Mouse (Mus musculus) midbrain, embryonic 15.5 days (tissue): ENCODE measurements around the gene Mtmr11. TPM values are rescaled to one million over a fixed set of nuclear protein-coding genes. Genes with fewer than 3 reads are reported as not detected.
"Not testable (repeated sequence)": the region's sequence is repeated elsewhere in the genome, so short reads cannot be mapped to it uniquely, and the experiment has no call there.

Source experiments
- ATAC-seq: fragments of 200-750 bp; cut with Nextera tagmentation; replicated peaks from 2 replicates; pipeline ENCODE4 v1.8.0; 2017; ENCODE audit warnings: moderate TSS enrichment
- H3K27ac ChIP-seq: fragments of 300-500 bp; sonication (generic); 2 replicates; pipeline ENCODE4 v1.5.1; 2015; ENCODE audit warnings: mild to moderate bottlenecking, inconsistent platforms
- H3K27me3 ChIP-seq: fragments of 300-500 bp; sonication (generic); replicated peaks from 2 replicates; pipeline ENCODE4 v1.6.1; 2015; ENCODE audit warnings: inconsistent platforms
- H3K36me3 ChIP-seq: fragments of 300-500 bp; sonication (generic); replicated peaks from 2 replicates; pipeline ENCODE4 v1.6.1; 2015; ENCODE audit warnings: inconsistent platforms
- H3K4me1 ChIP-seq: fragments of 300-500 bp; sonication (generic); 2 replicates; pipeline ENCODE4 v1.6.1; 2015; ENCODE audit warnings: inconsistent platforms
- H3K4me2 ChIP-seq: fragments of 300-500 bp; sonication (generic); 2 replicates; pipeline ENCODE4 v1.6.1; 2015; ENCODE audit warnings: inconsistent platforms, mild to moderate bottlenecking, moderate library complexity
- H3K4me3 ChIP-seq: fragments of 300-500 bp; sonication (generic); 2 replicates; pipeline ENCODE4 v1.5.1; 2015; ENCODE audit warnings: mild to moderate bottlenecking, inconsistent platforms
- H3K9ac ChIP-seq: fragments of 300-500 bp; sonication (generic); 2 replicates; pipeline ENCODE4 v1.6.1; 2015; ENCODE audit warnings: mild to moderate bottlenecking, inconsistent platforms
- H3K9me3 ChIP-seq: fragments of 300-500 bp; sonication (generic); 2 replicates; pipeline ENCODE4 v1.6.1; 2016; ENCODE audit warnings: inconsistent platforms
- WGBS: fragments of 180-500 bp; shearing (Covaris S2); methylation state at CpG from one replicate; pipeline ENCODE4 v1.1.7; 2015; ENCODE audit warnings: mixed read lengths; 5-methylcytosine and 5-hydroxymethylcytosine counted together
- polyA plus RNA-seq: library from polyadenylated mRNA; unstranded; fragments of >200 nt; fragmentation: Nextera tagmentation; extraction: Ambion mirVana; gene quantifications from 2 replicates; pipeline ENCODE4 v1.2.1, GENCODE M21; 2015

The Mtmr11 gene
- polyA plus RNA-seq, 1 experiment from 2014 or later = 14.1 TPM

DNA sequence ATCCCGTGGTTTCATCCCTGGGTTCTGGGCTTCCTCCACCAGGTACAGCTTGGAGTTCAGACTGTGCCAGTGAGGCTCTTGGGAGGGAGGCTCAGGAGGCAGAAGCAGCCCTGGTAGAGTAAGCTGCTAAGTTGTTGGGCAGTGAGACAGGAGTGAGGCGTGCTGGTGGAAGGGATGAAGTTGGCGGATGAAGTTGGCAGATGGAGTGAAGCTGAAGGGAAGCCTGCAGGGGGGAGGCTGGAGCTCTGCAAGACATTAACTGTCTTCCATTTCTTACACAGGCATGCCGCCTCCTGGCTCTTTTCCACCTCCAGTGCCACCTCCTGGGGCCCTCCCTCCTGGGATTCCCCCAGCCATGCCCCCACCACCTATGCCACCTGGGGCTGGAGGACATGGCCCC lies 12.2 kb downstream of the Mtmr11 start:
- 0 out of 2 replicates have a peak overlapping the region, but pooled peaks have one; percentile 1 for H3K4me2 ChIP-seq
- not testable (repeated sequence) for H3K4me3 ChIP-seq

DNA sequence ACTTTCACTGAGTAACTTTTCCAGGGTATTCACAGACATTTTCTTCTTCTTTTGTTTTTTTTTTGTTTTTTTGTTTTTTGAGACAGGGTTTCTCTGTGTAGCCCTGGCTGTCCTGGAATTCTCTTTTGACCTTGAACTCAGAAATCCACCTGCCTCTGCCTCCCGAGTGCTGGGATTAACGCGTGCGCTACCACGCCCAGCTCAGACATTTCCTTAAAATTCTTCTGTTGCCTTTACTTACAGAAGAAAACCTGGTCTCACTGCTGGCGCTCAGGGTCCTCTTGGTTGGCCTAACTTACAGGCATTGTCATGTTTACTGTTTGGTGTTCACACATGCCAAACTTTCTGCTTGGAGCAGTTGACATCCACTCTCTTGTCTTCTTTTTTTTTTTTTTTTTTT lies 13.4 kb downstream of the Mtmr11 start:
- no peak for ATAC-seq
- Histone ChIP-seq H3K36me3 (peaks cover 28% of the 10 kb centered on the region; the same call in 1 of the 2 replicates), H3K4me3 (no peak overlapping the region), H3K9ac (no peak overlapping the region), H3K27me3 (no peaks in the 10 kb centered on the region), H3K27ac (no peak overlapping the region), H3K4me1 (peaks cover 44% of the 10 kb centered on the region), H3K4me2 (no peak overlapping the region), H3K9me3 (no peaks in the 10 kb centered on the region)
- WGBS = 94% methylated on average over 6 of the region's 6 CpGs

More for the DNA sequence above, 12.2 kb downstream of the Mtmr11 start:
- H3K27ac ChIP-seq, ATAC-seq, H3K9me3 ChIP-seq, H3K27me3 ChIP-seq, H3K9ac ChIP-seq: not testable (repeated sequence)
- Histone ChIP-seq H3K36me3 (peaks cover 28% of the 10 kb centered on the region; the same call in 1 of the 2 replicates), H3K4me1 (peaks cover 44% of the 10 kb centered on the region)
- WGBS = 75% methylated on average over 4 of the region's 4 CpGs

DNA sequence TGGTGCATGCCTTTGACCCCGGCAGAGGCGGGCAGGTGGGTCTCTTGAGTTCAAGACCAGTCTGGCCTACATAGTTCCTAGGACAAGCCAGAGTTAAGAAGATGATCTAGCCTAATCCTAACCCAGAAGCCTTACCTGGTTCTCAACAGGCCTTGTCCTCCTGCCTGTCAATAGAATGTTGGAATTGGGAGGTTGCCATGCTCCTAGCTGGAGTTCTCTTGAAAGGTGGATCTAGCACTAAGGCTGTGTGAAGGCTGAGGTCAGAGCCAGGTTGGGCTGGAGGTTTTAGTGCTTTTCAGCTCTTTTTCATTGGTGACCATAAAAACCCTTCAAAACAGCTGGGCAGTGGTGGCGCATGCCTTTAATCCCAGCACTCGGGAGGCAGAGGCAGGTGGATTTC lies 16.6 kb downstream of the Mtmr11 start:
- no peaks in the 10 kb centered on the region for H3K9me3 ChIP-seq
- 93% methylated on average over 4 of the region's 4 CpGs for WGBS
- H3K36me3 ChIP-seq = peaks cover 28% of the 10 kb centered on the region; the same call in 1 of the 2 replicates

DNA sequence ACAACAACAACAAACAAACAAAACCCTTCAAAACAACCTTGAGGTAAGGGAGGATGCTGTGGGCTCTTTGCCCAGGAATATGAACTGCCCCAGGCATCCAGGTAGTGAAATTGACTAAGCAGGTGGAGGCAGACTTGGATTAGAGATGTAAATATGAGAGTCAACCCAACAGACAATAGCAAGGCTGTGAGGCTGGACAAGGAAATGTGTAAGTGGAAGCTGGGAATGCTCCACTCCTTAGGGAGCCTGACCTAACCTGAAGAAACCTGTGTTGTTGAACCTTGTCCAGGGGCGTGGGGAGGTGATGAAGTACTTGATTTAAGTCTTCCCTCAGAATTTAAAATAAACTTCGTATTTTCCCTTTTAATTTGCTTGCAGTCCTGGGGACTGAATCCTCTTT lies 17.1 kb downstream of the Mtmr11 start:
- Histone ChIP-seq H3K9ac (no peak overlapping the region), H3K27me3 (no peaks in the 10 kb centered on the region), H3K4me2 (no peak overlapping the region), H3K36me3 (peaks cover 28% of the 10 kb centered on the region; the same call in 1 of the 2 replicates), H3K4me3 (no peak overlapping the region), H3K9me3 (no peaks in the 10 kb centered on the region), H3K27ac (no peak overlapping the region), H3K4me1 (peaks cover 42% of the 10 kb centered on the region)
- ATAC-seq = no peak
- 84% methylated on average over 2 of the region's 2 CpGs for WGBS

More for the DNA sequence above, 16.6 kb downstream of the Mtmr11 start:
- no peak overlapping the region for H3K27ac ChIP-seq
- ATAC-seq = no peak
- H3K4me1 ChIP-seq = peaks cover 42% of the 10 kb centered on the region
- H3K4me2 ChIP-seq = no peak overlapping the region
- no peak overlapping the region for H3K9ac ChIP-seq
- no peaks in the 10 kb centered on the region for H3K27me3 ChIP-seq
- H3K4me3 ChIP-seq = no peak overlapping the region

DNA sequence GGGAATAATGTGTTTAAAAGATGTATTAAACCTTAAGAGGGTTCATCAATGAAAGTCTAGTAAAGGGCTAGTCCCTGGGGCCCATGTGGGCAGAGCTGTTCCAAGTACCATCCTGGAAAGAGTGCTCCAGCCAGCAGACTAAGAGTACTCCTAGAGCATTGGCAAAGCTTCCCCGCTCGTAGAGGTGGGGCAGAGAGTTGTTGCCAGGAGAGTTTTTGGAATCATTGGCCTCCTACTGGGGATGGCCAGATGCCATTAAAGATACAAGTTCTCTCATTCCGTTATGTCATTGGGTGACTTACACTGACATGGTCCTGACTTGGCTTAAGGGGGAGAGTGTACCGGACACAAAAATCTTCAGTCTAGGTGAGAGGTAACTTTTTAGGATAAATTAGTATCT lies 17.7 kb downstream of the Mtmr11 start:
- peaks cover 26% of the 10 kb centered on the region; the same call in 1 of the 2 replicates for H3K36me3 ChIP-seq
- 66% methylated on average over 4 of the region's 4 CpGs for WGBS
- H3K4me1 ChIP-seq = peaks cover 36% of the 10 kb centered on the region
- H3K27ac ChIP-seq = no peak overlapping the region
- H3K9ac ChIP-seq = no peak overlapping the region
- no peak overlapping the region for H3K4me3 ChIP-seq
- no peak overlapping the region for H3K4me2 ChIP-seq
- H3K9me3 ChIP-seq = no peaks in the 10 kb centered on the region
- no peak for ATAC-seq
- H3K27me3 ChIP-seq = no peaks in the 10 kb centered on the region

DNA sequence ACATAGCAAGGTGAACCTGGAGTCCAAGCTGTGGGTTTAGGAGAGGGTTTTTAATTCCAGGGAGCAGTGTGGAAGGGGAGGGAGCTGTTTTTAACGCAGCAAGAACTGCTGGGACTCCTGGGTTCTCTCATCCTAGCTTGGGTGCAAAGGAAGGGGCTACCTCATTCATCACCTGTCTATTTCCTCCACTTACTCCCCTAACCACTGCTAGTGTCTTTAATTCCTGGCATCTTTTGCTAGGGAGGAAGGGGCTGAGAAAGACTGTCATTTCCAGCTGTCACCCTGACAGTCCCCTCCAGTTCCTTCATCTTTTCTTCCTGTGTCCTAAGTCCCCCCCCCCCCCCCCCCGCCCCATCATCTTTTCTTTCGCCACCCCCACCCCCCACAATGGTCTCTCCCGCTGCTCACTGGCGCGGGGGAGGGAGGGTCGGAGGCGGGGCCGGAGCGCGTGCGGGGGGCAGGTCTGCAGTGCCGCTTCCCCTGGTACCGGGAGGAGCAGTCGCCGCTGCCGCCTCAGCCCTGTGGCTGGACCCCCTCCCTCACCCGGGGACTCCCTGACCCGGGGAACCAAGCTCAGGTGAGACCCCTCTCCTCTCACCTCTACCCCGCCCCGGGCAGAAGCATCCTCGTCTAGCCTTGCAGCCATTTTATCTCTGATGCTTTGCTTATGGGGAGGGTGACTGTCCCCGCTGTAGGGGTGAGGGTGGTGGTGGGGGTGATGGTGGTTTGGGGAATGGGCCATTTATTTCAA lies 19.1 kb downstream of the Mtmr11 start, which contains the start of gene Sv2a:
TSS of gene Sv2a (plus strand) at position 425 of the 751 bp plus-strand sequence.
- under 1% methylated on average over 16 of the region's 23 CpGs for WGBS
- Histone ChIP-seq H3K4me2 (peak within 1 kb of the TSS; percentile 70), H3K27ac (peak within 1 kb of the TSS; percentile 84), H3K4me1 (peaks cover 36% of the 10 kb centered on the region), H3K9ac (peak within 1 kb of the TSS; percentile 84), H3K36me3 (peaks cover 25% of the 10 kb centered on the region; the same call in 1 of the 2 replicates), H3K4me3 (peak within 1 kb of the TSS; percentile 57), H3K27me3 (no peaks in the 10 kb centered on the region), H3K9me3 (no peaks in the 10 kb centered on the region)
- peak; percentile 75 for ATAC-seq

DNA sequence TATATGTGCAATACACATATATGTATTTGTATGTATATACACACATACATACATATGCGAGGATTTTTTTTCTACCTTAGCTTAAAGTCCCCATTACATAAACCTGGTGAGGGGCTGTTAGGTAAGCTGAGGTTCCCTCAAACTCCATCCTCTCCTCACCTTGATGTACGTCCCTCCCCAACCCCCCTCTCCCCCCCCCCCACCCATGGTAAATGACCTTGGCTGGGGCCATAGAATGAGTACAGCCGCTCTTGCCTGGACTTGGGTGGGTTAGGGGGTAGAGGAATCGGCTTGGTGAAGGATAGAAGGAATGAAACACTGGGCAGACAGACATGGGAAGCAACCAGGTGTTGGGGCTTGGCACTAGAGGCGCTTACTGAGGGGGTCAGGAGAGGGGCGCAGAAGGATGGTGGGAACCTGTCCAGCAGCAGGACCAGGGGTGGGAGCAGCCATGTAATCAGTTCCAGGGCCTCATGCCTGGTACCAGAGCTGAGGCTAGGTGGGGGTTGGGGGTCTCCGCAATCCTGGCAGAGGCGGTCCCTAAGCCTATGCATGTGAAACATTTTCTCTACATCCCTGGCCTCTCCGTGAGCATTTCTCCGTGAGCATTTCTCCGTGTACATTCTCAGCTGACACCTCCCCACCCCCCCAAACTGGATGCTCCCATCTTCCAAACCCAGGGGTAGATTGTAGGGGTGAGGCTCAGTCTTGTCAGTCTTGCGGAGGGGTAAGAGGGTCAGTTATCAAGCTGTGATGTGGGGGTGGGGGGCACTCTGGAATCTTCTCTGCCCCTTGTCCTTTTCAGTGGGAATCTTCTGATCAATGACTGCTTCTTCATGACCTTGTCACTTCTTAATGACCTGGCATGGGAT lies 19.9 kb downstream of the Mtmr11 start:
- H3K4me1 ChIP-seq = peaks cover 36% of the 10 kb centered on the region
- H3K9ac ChIP-seq = peak overlapping the region; percentile 84

DNA sequence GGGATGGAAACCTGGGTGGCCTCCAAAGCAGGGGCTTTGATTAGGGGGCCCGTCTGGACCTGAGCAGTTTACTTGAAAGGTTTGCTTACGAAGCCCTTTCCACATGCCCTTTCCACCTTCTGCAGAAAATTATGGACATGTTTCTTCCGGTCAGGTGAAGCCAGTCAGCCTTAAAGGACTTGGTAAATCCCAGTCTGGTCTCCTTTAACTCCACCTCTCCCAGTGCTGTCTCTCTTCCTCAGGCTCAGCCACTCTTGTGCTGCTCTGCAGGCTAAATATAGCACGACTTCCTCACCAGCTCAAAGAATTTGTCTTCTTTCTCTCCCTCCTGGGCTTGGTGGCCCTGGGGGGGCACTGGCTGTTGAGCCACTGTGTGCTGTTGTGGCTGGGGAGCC lies 20.6 kb downstream of the Mtmr11 start:
- WGBS = 27% methylated on average over 4 of the region's 4 CpGs
- H3K4me3 ChIP-seq = peak overlapping the region; percentile 57
- peaks cover 20% of the 10 kb centered on the region; the same call in 1 of the 2 replicates for H3K36me3 ChIP-seq
- H3K9me3 ChIP-seq = no peaks in the 10 kb centered on the region
- H3K27ac ChIP-seq = peak overlapping the region; percentile 84
- peak overlapping the region; percentile 70 for H3K4me2 ChIP-seq
- H3K9ac ChIP-seq = peak overlapping the region; percentile 84
- H3K27me3 ChIP-seq = no peaks in the 10 kb centered on the region
- ATAC-seq = 0 out of 2 replicates have a peak, but pooled peaks have one; percentile 8
- peaks cover 36% of the 10 kb centered on the region for H3K4me1 ChIP-seq

More for the DNA sequence above, 19.9 kb downstream of the Mtmr11 start:
- H3K27me3 ChIP-seq = no peaks in the 10 kb centered on the region
- WGBS = 22% methylated on average over 12 of the region's 12 CpGs
- H3K27ac ChIP-seq = peak overlapping the region; percentile 84
- H3K36me3 ChIP-seq = peaks cover 18% of the 10 kb centered on the region; the same call in 1 of the 2 replicates
- no peaks in the 10 kb centered on the region for H3K9me3 ChIP-seq
- peak overlapping the region; percentile 70 for H3K4me2 ChIP-seq
- ATAC-seq = peak; percentile 61
- H3K4me3 ChIP-seq = peak overlapping the region; percentile 57

DNA sequence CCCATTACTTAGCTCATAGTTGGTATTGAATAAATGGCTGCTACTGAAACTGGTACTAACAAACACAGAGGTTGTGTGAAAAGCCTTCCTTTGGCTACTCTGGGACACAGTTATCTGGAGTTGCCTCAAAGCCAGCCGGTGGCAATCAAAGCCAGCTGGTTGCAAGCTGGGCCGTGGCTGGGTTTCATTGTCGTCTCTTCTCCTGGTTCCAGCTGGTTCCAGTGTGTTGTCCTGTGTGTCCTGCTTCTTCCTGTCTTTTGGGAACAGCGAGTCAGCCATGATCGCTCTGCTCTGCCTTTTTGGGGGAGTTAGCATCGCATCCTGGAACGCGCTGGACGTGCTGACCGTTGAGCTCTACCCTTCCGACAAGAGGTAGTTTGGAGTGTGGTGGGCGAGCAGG lies 31.2 kb downstream of the Mtmr11 start:
- Histone ChIP-seq H3K27me3 (no peaks in the 10 kb centered on the region), H3K36me3 (peaks cover 27% of the 10 kb centered on the region; the same call in 1 of the 2 replicates), H3K9ac (no peak overlapping the region), H3K4me3 (no peak overlapping the region), H3K27ac (no peak overlapping the region), H3K4me1 (peaks cover 11% of the 10 kb centered on the region), H3K9me3 (no peaks in the 10 kb centered on the region), H3K4me2 (no peak overlapping the region)
- 71% methylated on average over 12 of the region's 12 CpGs for WGBS
- ATAC-seq = no peak

DNA sequence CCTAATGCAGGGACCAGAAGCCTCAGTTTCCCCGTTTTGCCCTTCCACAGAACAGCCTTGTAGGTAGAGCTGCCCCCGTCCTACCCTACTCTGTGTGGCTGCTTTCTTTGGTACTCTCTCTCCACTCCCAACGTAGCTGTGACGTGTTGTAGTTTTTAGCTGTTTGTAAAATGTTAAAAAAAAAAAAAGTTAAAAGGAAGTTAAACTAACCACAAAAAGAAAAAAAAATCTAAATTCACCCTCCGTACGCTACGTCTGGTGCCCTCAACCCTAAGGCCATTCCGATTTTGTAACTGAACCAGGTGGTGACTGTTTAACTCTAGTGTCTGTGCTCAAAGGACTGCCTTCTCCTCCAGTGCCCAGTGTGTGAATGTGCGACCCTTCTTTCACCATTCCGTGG lies 33.2 kb downstream of the Mtmr11 start:
- H3K4me1 ChIP-seq = peaks cover 14% of the 10 kb centered on the region
- WGBS = 91% methylated on average over 10 of the region's 10 CpGs
- no peak overlapping the region for H3K4me3 ChIP-seq
- H3K4me2 ChIP-seq = no peak overlapping the region
- H3K27me3 ChIP-seq = no peaks in the 10 kb centered on the region
- ATAC-seq = no peak
- H3K36me3 ChIP-seq = peaks cover 19% of the 10 kb centered on the region; the same call in 1 of the 2 replicates
- no peaks in the 10 kb centered on the region for H3K9me3 ChIP-seq
- no peak overlapping the region for H3K9ac ChIP-seq
- H3K27ac ChIP-seq = no peak overlapping the region

DNA sequence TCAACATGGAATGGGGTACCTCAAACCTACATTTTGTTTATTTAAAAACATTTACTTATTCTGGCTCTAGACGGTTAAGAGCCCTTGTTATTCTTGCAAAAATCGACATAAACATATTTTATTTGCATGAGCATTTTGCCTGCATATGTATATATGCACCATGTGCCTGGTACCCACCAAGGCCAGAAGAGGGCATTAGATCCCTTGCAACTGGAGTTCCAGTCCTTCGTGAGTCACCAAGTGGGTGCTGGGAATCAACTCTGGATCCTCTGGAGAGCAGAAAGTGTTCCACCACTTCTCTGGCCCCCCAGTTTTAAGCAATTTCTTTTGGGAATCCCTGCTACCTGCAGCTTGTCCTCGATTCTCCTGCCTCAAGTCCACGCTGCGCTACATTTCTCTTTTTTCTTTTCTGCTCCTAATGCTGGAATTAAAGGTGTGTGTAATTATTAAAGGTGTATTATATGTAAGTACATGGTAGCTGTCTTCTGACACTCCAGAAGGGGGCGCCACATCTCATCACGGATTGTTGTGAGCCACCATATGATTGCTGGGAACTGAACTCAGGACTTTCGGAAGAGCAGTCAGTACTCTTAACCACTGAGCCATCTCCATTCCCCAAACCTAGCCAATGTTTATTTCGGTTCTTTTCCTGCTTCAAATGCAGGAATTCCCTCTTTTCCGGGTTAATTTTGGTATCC lies 34.0 kb downstream of the Mtmr11 start:
- Histone ChIP-seq H3K9ac (no peak overlapping the region), H3K27ac (peak overlapping the region; percentile 98; the same call in 1 of the 2 replicates), H3K36me3 (peaks cover 16% of the 10 kb centered on the region; the same call in 1 of the 2 replicates), H3K4me1 (peaks cover 14% of the 10 kb centered on the region), H3K9me3 (no peaks in the 10 kb centered on the region), H3K27me3 (no peaks in the 10 kb centered on the region), H3K4me2 (peak overlapping the region; percentile 76), H3K4me3 (peak overlapping the region; percentile 71; the same call in 1 of the 2 replicates)
- ATAC-seq = no peak
- 91% methylated on average over 11 of the region's 11 CpGs for WGBS
